Mouse (Mus musculus) cerebellum, adult 8-10 months (tissue): Measurements from ENCODE around the gene Nphs2.
A peak's percentile ranks its signal among the peaks of the same experiment; 100 is the strongest.
"Not testable (repeated sequence)": the region's sequence is repeated elsewhere in the genome, so short reads cannot be mapped to it uniquely, and the experiment has no call there.

Source experiments
- DNase-seq: peaks from one replicate; pipeline ENCODE4 v3.0.0; 2022

The Nphs2 gene

DNA sequence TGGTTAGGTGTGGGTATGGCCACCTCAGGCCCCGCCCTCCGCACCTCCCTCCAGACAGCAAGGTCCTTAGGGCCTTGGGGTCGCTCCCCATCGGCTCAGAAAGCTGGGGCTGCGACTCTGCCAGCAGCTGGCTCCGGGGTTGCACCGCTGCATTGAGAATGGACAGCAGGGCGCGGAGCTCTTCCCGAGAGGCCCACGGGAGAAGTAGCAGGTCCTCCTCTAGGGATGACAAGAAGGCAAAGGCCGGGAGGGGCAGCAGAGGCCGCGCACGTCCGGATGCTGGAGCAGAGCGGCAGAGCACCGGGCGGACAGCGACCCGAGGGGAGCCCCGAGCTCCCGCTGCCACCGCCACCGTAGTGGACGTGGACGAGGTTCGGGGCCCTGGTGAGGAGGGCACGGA is at the start of gene Nphs2:
Gene Nphs2, plus strand, starts transcription at position 98 of the 400 bp plus-strand sequence.
- DNase-seq, result no peak

DNA sequence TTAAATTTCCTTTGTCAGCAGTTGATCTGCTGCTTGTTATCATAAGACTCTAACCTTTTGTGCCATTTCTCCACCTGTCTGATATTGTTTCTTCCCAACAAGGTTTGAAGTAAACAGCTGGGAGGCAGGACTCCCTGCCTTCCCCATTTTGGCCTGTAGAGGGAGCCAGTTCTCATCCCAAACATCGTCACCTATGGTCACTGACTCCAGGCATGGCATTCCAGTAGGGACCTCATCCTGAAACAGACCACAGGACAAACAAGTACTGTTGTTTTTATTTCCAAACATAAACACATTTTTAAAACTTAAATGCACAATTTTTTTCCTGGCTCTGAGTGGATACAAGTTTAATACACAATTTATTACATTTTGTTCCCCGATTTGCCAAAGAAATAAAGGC is 47.2 kb upstream of the Nphs2 start:
- DNase-seq, result peak; percentile 50

DNA sequence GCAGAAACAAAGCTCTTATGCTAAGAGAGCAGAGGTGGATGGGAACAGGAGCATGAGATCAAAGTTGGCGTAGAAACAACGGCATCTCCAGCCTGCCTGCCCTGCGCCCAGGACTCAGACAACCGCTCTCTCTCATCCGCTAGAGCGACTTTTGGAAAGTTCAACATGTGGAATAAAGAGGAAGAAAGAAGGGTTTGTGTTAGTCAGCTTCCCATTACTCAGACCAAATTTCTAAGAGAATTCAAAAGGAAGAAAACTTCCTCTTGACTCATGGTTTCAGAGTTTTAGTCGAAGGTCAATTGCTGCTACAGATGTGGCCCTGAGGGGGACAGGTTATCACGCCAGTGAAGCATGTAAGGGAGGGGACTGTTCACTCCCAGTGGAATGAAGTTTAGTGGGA is 46.6 kb upstream of the Nphs2 start:
- DNase-seq, result no peak

DNA sequence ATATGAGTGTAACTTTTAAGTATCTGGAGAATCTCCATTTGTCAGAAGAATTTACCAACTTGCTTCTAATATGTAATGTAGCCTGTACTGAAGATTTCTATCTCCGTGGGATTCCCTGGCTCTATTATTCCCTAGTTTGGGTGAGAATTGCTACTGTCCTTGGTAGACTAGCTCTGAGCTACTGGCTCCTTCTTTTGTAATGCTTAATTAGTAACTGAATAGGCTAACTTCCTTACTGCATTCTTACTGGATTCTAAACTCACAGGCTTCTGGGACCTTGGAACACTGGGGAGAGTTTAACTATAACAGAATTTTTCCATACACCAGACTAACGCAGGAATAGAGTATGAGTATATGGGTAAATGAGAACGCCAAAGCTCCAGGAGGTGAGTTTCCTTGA is 42.0 kb upstream of the Nphs2 start:
- DNase-seq, result not testable (repeated sequence)

DNA sequence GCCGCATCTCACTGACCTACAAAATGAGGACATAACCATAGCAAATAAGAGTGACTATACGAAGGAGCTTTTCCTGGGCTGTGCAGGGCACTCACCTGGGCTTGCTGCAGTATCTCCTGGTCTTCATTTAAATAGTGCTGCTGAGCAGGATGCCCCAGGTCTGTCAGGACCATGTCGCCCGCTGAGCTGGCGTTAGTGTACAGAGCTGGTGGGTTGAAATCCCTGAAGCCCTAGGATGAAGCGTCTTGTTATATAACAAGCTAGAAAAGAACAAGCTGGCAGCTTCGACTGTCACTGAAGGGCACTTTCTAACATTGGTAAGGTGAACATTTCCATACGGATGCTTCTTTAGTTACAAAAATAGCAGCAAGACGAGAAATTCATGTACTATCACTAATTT is 40.1 kb upstream of the Nphs2 start:
- DNase-seq, result no peak

DNA sequence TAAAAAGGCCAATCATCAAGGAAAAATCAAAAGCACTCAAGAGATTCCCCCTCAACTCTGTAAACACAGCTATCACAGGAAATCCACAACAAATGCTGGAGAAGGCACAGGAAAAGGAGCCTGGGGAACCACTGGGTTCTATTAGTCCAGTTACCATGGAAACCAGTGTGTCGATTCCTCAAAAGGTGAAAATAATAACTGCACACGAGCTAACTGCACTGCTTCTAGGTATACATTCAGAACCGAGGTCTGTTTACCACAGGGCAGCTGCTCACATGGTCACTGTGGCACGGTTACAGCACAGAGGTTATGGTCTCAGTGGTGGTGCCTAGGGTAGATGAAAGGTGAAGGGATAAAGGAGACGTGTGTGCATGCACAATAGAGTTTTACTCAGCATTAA is 38.9 kb upstream of the Nphs2 start:
- no peak for DNase-seq

DNA sequence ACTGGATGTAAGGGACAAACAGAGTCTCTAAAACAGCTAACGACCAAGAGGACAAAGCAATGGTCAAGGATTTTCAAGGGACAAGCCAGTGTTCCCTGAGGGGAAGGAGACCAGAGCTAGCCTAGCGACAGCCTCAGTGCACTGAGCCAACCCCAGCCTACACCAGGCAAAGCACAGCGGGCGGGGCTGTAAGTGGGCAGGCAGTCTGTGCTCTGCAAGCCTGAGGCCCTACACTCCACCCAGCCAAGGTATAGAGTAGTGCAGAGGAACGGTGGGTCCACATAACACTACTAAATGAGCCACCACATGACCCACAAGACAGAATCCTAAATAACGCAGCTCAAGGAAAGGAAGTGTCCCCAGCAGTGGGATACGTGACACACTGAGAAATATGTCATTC is 36.9 kb upstream of the Nphs2 start:
- DNase-seq, result no peak

DNA sequence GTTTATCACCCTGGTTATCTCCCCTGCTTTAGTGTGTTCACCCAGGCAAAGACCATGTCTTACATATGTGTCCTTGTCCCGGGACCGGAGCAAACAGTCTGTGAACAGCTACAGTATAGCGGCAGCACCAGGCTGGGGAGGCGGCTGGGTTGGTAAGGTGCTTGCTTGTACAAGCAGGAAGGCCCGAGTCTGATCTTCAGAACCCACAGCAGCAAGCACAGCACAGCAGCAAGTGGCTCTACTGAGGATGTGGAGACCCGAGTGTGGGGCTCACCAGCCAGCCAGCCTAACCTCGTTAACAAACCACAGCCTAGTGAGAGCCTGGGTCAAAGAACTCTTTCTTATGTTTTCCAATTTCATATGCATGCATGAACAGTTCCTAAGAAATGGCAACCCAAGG is 30.4 kb upstream of the Nphs2 start:
- no peak for DNase-seq

DNA sequence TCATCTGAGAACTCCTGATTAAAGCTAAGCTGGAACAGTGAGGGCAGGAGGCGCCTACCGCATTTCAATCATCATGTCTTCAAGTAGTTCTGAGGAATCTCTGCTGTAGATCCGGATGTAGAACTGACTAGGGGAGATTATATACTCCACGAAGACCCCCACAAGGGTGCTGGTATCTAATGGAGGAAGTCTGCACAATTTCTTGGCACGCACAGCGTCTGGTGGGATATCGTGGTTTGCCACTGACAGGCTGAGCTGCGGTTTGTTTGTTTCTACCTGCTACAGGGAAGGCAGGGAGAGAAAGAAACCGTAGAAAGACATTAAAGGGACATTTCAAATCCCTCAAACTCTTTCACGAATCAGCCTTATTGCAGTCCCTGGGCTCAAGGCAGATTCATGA is 26.3 kb upstream of the Nphs2 start:
- DNase-seq, result no peak

DNA sequence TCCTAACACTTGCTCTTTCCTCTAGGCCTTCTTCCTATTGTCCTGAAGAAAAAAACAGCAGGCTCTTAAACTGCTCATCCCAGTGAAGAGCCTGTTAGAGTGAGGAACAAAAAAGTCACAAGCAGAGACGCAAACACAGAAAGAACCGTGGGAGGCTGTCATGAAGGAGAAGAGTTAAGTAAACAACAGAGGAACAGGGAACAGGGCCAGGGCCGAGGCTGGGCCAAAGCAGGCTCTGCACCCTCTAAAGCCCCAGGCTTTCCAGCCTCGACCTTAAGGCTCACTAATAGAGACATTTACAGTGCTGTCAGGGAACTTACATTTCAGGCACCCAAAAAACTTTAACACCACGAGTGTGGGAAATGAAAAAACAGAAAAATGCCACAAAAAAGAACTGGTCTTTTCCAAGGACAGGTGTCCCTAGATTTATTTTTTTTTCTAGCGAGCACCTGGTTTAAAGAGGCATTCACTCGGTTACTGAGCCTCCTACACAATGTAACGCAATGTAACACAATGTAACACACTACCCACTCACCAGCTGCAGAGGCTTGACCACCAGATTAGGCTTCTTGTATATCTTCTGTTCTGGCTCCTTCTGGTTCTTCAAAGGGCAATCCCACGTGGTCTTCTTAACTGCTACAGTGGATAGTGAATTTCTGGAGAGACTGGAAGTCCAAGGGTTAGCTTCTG is 25.5 kb upstream of the Nphs2 start:
- no peak for DNase-seq

DNA sequence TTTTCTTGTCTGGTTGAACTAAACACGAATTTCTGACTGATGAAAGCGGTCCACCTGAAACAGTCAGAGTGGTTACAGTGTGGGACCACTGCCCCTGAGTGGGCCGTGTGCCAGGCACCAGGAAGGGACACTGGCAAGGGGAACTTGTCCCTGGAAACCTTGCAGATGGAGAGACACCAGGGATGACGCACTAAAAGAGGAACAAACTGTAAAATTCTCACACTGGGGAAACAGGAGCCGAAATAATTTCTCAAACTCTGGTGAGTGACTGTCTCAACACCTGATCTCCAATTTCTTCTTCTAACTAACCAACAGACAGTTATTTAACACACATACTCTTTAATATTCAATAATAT is 25.0 kb upstream of the Nphs2 start:
- DNase-seq, result no peak

DNA sequence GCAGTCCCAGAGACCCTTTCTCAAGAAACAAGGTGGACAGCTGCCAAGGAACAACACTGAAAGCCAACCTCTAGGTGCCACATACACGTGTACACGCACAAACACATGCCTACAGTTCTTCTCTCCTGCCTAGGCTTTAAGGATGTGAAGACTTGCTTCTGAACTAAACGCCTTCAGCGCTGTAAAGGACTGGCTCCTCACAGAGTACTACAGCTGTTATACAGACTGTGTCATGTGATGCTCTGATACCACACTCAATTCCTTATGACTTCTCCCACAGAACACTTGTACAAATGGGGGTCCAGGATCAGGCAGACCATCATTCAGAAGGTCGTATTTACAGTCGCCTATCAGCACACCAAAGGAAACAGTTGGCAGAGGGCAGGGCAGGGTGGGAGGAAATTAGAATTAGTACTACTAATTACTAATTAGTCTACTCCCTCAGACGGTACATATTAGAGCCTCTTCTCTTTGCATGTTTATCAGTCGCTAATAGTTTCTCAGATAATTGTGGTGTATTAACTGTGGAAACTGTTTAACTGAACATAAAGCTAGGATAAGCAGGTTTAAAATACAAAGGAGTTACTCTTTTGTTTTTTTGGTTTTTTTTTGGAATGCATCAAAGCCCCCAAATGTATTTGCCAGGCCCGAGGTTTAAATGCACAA is 21.8 kb upstream of the Nphs2 start:
- no peak for DNase-seq

DNA sequence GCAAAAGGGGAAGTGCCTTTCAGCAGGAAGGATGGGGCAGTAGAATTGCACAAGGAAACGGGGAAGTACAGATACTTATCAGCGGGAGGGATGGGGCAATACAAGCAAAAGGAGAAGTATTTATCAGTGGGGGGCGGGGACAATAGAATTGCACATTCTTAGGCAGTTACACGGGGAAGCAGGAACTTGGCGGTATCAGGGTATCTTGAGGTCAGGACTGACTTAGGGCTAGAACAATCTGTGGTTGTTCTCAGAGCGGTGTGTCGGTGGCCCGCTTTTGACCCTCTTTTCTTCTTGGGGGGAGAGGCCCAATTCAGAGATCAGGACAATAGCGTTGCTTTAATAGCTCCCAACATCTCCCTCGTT is 21.3 kb upstream of the Nphs2 start:
- not testable (repeated sequence) for DNase-seq

DNA sequence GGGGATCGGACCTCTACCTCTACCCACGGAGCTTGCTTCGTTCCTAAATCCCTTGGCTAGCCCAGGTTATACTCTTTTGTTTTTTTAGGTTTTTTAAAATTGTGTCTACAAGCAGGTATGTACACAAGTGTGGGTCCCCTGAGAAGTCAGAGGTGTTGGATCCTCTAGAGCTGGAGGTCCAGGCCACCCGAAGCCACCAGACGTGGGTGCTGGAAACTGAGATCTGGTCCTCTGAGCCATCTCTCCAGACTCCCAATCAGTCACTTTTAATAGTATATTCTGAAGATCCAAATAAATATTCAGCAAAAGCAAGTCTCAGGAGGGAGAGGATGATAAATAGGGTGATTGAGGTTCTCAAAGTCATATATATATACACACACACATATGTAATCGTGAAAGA is 20.5 kb upstream of the Nphs2 start:
- DNase-seq, result no peak

DNA sequence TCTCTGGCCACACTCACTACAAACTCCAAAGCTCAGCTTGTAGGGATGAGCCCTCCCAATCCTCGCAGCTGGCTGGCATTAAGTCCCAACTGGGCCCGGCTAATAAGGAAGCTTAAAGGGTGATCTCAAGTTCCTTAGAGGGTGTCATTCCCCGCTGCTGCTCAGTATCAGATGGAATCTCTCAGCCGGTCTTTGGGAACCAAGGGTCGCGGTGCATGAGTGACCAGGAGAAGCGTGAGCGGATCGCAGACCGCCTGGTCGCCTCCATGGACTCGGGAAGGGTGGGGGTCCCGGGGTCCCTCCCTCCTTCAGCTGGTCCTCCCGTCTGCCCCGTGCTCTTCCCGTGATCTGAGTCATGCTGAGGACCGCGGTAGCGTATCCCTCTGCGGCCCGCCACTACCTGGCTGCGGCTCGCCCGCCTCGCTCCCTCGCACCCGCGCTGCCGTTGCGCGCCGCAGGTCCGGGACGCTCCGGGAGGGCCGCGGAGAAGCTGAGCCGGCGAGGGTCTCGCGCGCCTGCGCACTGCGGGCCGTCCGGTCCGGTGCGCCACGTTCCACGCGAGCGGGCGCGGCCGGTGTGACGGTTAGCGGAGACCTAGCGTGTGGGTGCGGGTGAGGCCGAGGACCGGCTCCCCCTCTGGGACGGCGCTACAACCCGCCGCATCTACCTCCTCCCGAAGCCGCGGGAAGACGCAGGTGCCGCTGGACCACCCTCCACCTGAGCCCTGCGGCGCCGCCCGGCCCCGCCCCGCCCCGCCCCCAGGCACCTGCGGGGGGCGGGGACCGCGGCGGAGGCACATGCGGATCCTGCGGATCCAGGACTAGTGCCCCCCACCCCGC is 7.4 kb upstream of the Nphs2 start, which contains the start of gene Tdrd5:
Gene Tdrd5, minus strand, starts transcription at position 754 of the 839 bp plus-strand sequence.
- peak; percentile 4 for DNase-seq

DNA sequence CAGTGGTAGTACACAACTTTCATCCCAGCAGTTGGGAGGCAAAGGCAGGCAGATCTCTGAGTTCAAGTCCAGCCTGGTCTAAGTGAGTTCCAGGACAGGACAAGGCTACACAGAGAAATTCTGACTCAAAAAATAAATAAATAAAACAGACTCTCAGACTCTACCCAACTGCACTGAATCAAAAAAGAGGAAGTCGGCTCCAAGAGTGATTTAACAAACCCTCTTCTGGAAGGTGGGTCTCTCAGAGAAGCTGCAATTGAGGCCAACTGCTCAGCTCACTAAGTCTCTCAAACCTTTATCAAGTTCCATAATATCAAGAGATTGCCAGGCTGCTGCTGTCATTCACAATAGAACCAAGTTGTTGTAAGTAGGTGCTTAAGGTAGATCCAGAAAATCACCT is 1.9 kb upstream of the Nphs2 start:
- DNase-seq, result no peak

DNA sequence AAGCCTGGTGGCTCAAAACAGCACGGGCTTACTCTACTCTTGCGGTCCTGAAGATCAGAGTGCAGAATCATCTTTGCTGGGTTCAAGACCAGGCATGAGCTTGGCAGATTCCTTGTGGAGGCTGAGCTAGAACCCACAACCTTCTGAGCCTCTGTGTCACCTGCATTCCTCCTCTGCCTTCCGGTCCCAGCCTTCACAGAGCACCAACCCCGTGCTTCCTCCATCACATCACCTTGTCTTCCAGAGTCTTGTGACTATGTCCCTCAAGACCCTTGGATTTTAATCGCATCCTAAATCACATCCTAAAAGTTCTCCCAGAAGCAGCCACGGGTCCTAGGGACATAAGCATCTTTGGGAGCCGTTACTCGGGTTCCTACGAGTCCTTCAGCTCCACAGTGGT is 12.6 kb downstream of the Nphs2 start:
- no peak for DNase-seq

DNA sequence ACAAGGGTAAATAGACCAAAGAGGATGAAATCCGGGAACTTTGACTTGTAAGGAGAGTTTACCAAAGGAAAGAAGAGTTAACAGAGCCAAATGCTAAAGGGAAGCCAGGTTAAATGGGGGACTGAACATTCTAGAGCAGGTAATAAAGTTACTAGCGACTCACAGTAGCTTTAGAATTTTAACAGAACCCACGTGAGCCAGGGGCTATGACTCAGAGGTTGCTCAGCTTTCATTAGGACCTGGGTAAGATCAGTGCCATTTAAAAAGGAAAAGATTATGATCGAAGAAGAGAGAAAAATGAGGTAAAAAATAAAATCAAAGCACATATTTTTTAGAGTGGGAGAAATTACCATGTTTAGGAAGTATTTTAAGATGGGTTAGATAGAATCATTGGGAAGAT is 30.3 kb downstream of the Nphs2 start:
- DNase-seq, result no peak

DNA sequence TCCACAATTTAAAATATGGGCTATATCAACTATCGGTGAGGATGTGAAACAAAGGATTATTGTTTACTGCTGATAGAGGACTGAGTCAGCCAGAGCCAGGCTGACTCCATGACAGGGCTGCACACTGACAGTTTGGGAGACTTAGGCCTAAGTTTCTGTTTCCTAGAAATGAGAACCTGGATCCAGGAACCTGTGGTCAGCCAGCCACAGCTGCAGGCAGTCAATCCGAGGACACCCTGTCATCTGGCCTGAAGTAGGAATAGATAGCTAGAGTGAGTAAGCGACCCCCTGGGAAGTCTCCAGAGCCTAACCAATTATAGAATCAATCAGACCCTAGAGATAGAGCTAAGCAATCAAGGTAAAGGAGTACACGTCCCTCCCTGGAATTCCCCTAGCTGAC is 33.9 kb downstream of the Nphs2 start:
- DNase-seq, result no peak

DNA sequence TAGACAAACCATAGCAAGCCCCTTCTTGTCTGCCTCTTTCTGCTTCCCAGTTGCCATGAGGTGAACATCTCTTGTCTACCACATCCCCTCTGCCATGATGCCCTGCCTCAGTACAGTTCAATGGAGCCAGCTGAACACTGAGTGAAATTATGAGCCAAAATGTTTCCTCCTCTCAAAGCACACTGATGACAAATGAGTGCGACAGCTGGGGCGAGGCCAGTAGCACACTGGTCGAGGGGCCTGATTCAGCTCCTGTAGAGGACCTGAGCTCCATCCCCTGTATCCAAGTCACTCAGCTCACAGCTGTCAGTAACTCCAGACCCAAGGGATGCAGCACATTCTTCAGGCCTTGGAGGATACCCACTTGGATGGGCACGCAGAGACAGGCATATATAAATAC is 35.1 kb downstream of the Nphs2 start:
- DNase-seq, result no peak

DNA sequence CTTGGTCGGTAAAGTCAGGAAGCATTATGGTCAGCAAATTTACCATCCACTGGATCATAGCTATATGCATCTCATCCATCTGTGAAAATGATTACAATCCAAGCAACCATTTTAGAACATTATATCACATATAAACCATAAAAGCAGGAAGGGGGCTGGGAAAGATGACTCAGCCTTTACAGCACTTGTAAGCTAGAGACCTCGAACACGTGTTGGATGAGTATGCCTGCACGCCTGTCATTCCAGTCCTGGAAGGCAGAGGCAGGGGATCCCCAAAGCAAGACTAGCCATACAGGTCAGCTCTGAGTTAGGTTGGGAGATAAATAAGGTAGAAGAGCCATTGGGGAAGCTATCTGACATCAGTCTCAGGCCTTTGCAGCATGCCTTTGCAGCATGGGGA is 38.5 kb downstream of the Nphs2 start:
- no peak for DNase-seq

DNA sequence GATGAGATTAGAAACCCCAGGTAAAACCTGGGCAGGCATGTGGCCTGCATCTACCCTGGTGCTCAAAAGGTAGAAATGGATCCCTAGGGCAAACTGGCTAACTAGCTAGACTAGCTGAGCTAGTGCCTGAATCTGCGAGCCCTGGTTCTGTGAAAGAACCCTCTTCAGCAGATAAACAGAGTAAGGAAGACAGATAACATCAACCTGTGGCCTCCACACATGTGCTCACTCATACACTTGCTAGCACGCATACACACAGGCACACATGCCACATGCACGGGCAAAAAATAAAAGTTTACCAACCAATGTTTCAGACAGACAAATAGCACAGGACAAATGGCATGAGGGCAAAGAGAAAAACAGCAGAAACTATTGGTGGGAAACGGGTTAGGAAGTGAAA is 39.9 kb downstream of the Nphs2 start:
- no peak for DNase-seq

DNA sequence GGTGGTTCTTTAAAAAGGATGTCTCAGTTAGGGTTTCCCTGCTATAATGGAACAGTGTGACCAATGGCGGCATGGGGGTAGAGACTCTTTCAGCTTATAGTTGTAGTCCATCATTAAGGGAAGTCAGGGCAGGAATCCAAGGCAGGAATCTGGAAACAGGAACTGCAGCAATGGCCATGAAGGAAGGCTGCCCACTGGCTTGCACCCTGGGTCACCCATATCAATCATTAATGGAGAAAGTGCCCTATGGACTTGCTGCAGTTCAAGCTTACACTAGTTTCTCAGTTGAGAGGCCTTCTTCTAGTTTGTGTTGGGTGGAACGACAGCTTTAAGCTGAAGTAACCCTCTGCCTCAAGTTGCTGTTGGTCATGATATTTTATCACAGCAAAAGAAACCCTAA is 41.9 kb downstream of the Nphs2 start:
- DNase-seq, result no peak

DNA sequence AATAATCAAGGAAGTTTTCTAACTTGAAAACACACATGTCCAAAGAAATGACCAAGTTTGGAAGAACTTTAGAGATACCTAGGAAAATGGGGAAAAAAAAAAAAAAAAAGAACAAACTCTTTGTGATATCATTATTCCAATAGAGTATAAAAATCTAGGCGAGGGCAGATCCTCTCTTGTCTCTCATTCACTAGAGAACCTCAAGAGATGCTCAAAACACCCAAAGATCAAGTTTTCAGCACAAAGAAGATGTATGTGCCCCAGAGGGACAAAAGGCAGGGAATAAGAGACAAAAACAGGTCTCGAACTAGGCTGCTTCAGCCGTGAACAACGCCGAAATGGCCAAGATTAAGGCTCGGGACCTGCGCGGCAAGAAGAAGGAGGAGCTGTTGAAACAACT is 55.2 kb downstream of the Nphs2 start, which contains the start of gene Gm2000:
Gene Gm2000, plus strand, starts transcription at position 301 of the 400 bp plus-strand sequence.
- no peak for DNase-seq
